Mouse (Mus musculus) forelimb bud, embryonic 11.5 days (tissue): ENCODE measurements around the gene Poln.

Experiments
- DNase-seq: peaks from one replicate; pipeline ENCODE4 v3.0.0-alpha.2; 2012; ENCODE audit warnings: low read depth, low spot score

Gene Poln

DNA sequence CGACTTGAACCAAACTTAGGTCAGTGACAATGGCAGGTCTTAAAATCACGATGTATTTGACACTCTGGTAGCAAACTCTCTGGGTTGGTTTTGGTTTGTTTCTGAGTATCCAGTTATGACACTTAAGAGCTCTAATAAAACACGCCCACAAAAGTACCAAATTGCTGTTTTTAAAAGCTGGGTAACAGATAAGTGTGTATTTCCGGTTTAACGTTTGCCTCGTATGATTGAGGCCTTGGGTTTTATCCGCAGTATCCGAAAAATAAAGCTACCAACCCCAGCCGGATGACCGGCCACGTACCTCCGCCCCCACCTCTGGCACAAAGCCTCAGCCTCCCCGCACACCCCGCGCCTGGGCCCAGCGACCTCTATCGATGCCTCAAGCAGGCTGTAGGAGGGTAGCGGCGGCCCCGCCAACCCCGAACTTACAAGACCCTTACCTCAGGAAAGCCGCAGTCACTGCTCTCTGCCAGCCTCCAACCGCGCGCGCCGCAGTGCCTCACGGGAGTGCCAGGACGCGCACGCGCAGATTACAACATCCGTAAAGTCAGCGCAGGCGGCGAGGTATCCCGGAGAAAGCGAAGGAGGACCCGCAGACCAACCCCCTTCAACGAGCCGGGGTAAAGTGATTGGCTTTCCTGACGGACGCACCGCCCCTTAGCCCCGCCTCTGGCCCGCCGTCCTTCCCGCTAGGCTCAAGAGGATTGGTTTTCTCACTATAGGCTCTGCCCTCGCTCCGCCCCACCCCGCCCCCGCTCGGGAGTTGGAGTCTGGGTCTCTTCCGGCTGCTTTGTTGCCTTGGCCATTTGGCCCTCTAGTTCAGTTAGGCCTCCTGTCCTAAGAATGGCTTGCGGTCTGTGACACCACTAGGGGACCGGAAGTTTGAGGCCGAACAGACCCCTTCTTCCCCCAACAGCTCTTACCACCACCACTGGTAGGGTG, at the start of gene Poln, which contains the start of gene Haus3:
Poln (minus strand) TSS at position 499 of the 942 bp plus-strand sequence.
Haus3 (minus strand) TSS at position 578 of the 942 bp plus-strand sequence.
- peak; percentile 99 for DNase-seq

GRCm38 (mm10) chr5:34218672-34219071, 49.4 kb upstream of the Poln start:
- DNase-seq, result no peak

DNA sequence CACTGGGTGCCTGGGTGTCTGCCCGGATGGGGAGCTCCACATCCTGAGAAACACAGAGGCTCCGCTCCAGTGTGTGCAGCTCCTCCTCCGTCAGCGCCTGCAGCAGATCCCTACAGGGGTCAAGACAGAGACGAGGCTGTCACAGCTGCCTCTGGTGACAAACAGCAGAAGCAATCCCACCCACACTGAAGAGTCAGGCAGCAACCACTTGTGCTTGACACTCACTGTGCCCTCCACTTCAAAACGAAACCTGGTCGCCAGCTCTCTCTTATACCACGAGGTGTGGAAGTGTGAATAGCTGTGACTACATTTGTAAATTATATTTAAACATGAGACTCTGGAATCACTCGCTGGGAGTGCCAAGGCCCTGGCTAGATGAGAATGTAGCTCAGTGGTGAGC, 48.5 kb upstream of the Poln start:
- DNase-seq, result no peak

DNA sequence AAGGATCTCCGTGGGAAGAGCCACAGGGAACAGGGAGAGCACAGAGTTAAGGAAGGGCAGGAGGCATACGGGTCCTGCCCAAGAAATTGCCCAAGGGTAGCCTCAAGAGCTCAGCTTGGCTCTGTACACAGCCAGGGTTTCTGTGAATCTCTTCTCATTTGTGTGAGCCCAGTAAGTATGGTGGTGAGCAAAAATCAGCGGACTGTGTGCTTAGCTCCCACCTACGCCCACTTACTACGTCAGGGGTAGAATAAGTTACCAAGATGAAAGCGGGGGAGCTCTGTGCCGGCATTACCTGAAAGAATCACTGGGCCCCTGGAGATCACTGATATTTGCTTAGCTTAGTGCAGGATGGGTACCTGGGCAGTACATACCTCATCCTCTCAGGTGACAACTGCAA, 46.8 kb upstream of the Poln start:
- no peak for DNase-seq

- no peak for DNase-seq
Observed at GRCm38 (mm10) chr5:34213659-34214058, 44.4 kb upstream of the Poln start.

DNA sequence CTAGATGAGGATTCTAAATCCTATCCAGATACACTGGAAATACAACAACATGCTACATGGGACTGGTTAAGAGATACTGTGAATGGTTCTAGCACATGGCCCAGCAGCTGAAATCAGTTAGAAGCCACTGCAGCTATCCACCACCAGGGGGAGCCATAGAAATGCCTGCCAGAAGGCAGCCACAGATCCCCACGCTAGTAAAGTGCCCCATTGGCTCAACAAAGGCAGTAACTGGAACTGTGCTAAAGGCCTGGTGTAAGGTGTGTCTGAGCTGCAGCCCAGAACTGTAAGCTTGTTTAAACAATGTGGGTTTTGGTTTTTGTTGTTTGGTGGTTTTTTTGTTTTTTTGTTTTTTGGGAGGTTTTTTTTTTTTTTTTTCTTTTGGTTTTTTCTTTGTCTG, 41.0 kb upstream of the Poln start:
- DNase-seq, result peak; percentile 84

DNA sequence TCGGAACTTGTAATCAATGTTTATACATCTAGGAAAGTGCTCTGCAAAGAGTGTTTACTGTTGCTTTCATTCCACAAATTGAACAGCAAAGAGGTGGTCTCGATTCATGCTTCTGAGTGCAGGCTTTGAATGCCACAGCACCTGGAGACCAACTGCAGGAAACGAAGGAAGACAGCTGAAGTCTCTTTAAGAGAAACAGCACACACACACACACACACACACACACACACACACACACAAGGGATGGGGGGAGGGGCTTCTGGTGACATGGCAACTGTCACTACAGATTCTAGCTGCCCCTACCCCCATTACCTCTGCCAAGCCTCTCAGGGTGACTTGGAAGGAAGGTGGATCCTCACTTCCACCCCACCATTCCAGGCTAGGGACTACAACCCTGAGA, 38.3 kb upstream of the Poln start:
- no peak for DNase-seq

DNA sequence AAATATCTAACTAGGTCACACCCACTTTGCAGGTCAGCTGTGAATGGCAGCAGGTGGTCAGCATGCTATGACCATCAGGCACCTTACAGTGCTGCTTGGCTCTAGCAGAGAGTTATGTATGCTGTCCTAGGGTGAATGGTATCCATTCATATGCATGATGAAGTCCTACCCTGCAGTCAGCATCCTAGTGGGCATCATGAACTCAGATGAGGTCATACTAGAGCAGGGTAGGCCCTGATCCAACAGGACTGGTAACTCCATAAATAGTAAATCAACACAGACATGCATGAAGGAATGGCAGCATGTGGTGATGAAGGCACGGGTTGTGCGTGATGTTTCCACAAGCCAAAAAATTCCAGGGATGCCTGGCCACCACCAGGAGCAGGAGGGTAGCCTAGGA, 36.5 kb upstream of the Poln start:
- no peak for DNase-seq

- no peak for DNase-seq
Observed at GRCm38 (mm10) chr5:34204911-34205310, 35.7 kb upstream of the Poln start.

DNA sequence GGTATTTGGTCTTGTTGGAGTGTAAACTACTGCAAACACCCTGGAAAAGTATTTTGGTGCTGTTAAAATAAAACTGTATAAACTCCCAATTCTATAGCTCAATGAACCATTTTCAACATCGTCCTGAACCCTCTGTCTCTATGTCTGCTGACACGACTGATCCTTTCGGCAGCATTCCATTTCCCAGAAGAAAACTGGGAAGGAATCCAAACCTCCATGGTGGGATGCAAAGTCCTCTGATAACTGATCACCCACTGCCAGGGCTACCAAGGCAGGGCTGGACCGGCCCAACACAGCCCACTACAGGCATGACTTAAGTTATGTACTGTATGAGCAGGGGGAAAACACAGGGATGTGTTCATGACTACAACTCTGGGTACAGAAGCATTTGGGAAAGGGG, 32.8 kb upstream of the Poln start:
- DNase-seq, result no peak

DNA sequence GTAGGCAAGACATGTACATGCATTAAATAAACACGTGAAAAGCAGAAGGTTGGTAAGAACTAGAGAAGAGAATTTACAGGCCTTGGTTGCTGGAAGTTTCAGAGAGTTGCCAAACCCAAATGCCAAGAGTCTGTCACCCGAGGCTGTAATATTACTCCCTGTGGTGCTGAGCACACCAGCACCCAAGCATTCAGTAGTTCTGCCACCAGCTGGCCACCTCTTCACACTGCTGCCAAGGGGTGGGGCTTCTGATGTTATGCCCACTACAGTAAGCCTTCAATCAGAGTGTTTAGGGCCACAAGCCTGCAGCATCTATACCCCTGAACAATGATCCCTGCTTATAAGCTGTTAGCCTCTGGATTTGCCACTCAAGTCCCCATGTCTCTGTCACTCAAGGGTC, 32.1 kb upstream of the Poln start:
- DNase-seq, result no peak

GRCm38 (mm10) chr5:34198615-34199014, 29.4 kb upstream of the Poln start:
- no peak for DNase-seq

DNA sequence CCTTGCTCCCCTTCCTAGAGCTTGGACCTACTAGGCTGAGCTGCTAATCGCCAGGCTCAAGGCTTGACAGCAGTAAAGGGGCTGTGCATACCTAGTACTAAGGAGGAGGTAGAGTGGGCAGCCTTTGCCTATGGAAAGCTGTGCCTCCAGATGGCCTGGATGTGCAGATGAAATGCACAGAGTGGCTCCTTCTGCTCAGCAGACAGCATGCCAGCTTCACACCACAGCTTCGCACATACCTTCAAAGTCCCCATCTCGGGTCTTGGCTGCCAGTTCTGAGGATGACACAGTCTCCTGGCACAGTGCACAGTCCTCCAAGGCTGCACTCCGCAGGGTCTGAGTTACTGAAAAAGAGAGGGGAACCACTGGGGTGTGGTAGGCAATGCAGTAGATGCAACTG, 28.0 kb upstream of the Poln start:
- DNase-seq, result no peak

GRCm38 (mm10) chr5:34196423-34196822, 27.2 kb upstream of the Poln start:
- DNase-seq, result no peak

DNA sequence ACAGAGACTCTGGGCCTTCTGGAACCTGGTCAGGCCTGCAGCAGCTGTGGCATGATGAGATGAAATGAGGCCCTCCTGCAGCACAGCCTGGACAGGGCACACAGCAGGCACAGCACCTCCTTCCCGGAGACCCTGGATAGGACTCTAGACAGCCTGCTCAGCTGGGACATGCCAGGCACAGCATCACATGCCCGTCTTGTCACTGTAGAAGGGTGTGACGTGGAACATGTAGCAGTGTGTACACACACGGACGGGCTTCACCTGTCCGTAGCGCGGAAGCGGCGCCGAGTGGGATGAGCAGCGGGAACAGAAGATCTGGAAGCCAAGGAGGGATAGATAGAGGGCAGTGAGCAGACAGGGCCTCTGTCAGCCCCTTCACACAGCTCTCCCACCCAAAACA, 26.5 kb upstream of the Poln start:
- DNase-seq, result no peak

DNA sequence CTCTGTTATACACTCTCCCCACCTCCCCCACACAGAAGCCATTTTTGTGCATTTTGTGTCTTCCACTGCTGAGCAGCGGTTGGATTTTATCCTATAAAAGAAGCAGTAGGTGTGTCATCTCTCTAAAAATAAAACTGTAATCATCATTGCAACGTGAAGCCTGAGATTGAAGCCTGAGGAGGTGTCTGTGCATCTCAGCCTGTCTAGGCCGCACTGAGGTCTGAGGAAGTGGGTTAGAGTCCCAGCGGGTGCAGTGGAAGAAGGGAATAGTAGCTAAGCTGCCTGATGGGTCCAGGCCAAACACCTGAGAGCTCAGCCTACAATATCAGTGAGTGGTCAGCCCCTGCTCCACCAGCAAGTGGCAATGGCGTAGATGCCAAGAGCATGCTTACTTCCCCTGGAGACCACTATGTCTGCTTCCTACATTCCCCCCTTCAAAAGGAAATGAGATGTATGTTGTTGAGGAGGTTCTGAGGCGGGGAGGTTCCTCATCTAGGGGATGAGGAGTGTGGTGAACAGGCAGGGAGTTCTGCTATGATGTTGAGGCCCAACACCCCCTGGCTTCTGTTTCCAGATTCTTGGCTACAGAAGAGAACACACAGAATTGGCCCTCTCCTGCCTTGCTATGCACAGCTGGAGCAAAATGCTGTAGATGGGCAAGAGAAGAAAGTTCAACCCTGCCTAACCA, 25.9 kb upstream of the Poln start:
- DNase-seq, result no peak

GRCm38 (mm10) chr5:34194426-34194825, 25.2 kb upstream of the Poln start:
- DNase-seq, result no peak

- DNase-seq, result no peak
Observed at GRCm38 (mm10) chr5:34191843-34192242, 22.6 kb upstream of the Poln start.

- DNase-seq, result no peak
Observed at GRCm38 (mm10) chr5:34191021-34191420, 21.8 kb upstream of the Poln start.

- DNase-seq, result no peak
Observed at GRCm38 (mm10) chr5:34189521-34189920, 20.3 kb upstream of the Poln start.

DNA sequence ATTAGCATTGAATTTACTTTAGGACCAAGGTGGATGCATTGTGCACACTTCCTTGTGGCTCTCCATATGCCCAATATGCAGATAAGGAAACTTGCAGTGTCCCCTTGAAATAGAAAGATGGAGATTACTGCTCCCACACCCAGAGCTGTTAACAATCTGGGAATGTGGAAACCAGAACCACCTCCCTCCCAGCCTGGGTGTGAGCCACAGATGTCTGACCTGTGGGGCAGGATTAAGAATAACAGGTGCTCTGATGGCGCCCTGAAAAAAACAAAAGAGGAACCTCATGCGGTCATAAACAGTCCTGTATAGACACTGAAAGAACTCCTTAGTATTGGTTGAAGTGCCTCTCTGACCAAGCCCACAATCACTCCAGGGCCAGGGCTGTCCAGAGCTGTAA, 19.6 kb upstream of the Poln start:
- no peak for DNase-seq

- DNase-seq, result peak; percentile 99
Observed at GRCm38 (mm10) chr5:34187601-34188316, 18.5 kb upstream of the Poln start, which contains the start of gene Mxd4. Gene Mxd4 (minus strand): TSS chr5:34187720.
